Mouse (Mus musculus) liver, postnatal 0 days (tissue): ENCODE measurements around the gene Samd15. TPM values are rescaled to one million over a fixed set of nuclear protein-coding genes. Genes with fewer than 3 reads are reported as not detected.
A peak's percentile ranks its signal among the peaks of the same experiment; 100 is the strongest.

ENCODE experiments used
- ATAC-seq: fragments of 200-750 bp; cut with Nextera tagmentation; 2 replicates; pipeline ENCODE4 v1.8.0; 2017; ENCODE audit warnings: mild to moderate bottlenecking, moderate library complexity
- DNase-seq: peaks from one replicate; pipeline ENCODE4 v3.0.0-alpha.2; 2016
- H3K27ac ChIP-seq: fragments of 300-500 bp; sonication (generic); 2 replicates; pipeline ENCODE4 v1.5.1; 2014; ENCODE audit warnings: antibody characterized with exemption, moderate library complexity, mild to moderate bottlenecking, low read depth
- H3K27me3 ChIP-seq: fragments of 300-500 bp; sonication (generic); 2 replicates; pipeline ENCODE4 v1.6.1; 2014; ENCODE audit warnings: low read length, control low read depth, mixed read lengths; ENCODE audit not compliant: insufficient read depth
- H3K36me3 ChIP-seq: fragments of 300-500 bp; sonication (generic); replicated peaks from 2 replicates; pipeline ENCODE4 v1.6.1; 2014; ENCODE audit warnings: mild to moderate bottlenecking, control low read depth, low read length, moderate library complexity, mixed read lengths; ENCODE audit not compliant: insufficient read depth
- H3K4me1 ChIP-seq: fragments of 300-500 bp; sonication (generic); 2 replicates; pipeline ENCODE4 v1.6.1; 2014; ENCODE audit warnings: antibody characterized with exemption, mild to moderate bottlenecking, control low read depth; ENCODE audit not compliant: insufficient read depth
- H3K4me2 ChIP-seq: fragments of 300-500 bp; sonication (generic); 2 replicates; pipeline ENCODE4 v1.6.1; 2014; ENCODE audit warnings: low read depth, mild to moderate bottlenecking, low read length, moderate library complexity, mixed read lengths
- H3K4me3 ChIP-seq: fragments of 300-500 bp; sonication (generic); 2 replicates; pipeline ENCODE4 v1.5.1; 2014; ENCODE audit warnings: low read depth, low read length
- H3K9ac ChIP-seq: fragments of 300-500 bp; sonication (generic); replicated peaks from 2 replicates; pipeline ENCODE4 v1.6.1; 2014; ENCODE audit warnings: mild to moderate bottlenecking, moderate library complexity
- H3K9me3 ChIP-seq: fragments of 300-500 bp; sonication (generic); 2 replicates; pipeline ENCODE4 v1.6.1; 2016; ENCODE audit warnings: mild to moderate bottlenecking, control low read depth, low read length, mixed read lengths
- CTCF ChIP-seq: sonication (generic); IDR thresholded peaks from 2 replicates; pipeline ENCODE4 v1.5.1; 2016; ENCODE audit warnings: antibody characterized with exemption, low read depth
- EP300 ChIP-seq: IDR thresholded peaks from 2 replicates; pipeline ENCODE4 v1.6.1; 2016; ENCODE audit warnings: antibody characterized with exemption, low read depth, mild to moderate bottlenecking
- WGBS: fragments of 180-500 bp; shearing (Covaris S2); extraction: QIAGEN DNeasy Blood & Tissue Kit; methylation state at CpG from one replicate; pipeline ENCODE4 v1.1.7; 2014; ENCODE audit not compliant: insufficient replicate concordance; 5-methylcytosine and 5-hydroxymethylcytosine counted together
- polyA plus RNA-seq: library from polyadenylated mRNA; unstranded; fragments of >200 nt; fragmentation: Nextera tagmentation; extraction: Ambion mirVana; gene quantifications from 2 replicates; pipeline ENCODE4 v1.2.1, GENCODE M21; 2015

Gene Samd15
- polyA plus RNA-seq, 1 experiment from 2014 or later, result 2.8 TPM

DNA sequence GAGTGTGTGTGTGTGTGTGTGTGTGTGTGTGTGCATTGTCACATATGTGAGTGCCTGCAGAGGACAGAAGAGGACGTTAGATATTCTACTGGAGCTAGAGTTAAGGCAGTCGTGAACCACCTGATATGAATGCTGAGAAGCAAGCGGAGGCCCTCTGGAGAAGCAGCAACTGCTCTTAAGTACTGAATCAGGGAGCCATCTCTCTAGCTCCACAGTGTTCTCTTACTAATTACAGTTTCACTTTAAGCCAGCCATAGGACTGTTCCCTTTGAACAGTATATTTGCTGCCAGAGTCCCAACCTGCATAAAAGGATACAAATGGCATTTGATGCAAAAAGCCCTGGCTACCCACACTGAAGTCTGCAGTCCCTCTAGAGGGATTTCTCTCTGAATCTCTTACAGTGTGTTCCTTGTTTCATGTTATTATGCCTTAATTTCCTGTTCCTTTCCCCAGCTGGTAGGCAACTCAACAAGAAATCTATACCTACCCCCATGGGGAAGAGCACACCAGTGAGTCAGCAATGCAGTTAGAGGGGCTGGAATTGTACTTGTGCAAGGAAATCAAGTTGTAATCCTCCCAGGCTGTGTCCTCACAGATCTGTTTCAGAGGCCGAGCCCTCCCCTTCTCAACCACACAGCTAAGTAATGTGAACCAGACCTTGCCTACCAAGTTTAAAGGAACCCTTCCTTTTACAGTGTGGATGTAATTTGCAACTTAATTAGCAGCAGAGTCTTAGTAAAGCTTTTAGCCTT is 24.2 kb upstream of the Samd15 start:
- no peak overlapping the region for H3K27ac ChIP-seq
- no peak overlapping the region for H3K9ac ChIP-seq
- WGBS, result 65% methylated on average over 4 of the region's 4 CpGs
- ATAC-seq (no peak), DNase-seq (no peak)
- no peak overlapping the region for H3K4me2 ChIP-seq
- H3K9me3 ChIP-seq, result no peaks in the 10 kb centered on the region
- H3K36me3 ChIP-seq, result peaks cover 8% of the 10 kb centered on the region; the same call in 1 of the 2 replicates
- no peaks in the 10 kb centered on the region for H3K4me1 ChIP-seq
- no peaks in the 10 kb centered on the region for H3K27me3 ChIP-seq
- no peak overlapping the region for H3K4me3 ChIP-seq
- no peak for TF ChIP-seq EP300
- no peak for TF ChIP-seq CTCF

DNA sequence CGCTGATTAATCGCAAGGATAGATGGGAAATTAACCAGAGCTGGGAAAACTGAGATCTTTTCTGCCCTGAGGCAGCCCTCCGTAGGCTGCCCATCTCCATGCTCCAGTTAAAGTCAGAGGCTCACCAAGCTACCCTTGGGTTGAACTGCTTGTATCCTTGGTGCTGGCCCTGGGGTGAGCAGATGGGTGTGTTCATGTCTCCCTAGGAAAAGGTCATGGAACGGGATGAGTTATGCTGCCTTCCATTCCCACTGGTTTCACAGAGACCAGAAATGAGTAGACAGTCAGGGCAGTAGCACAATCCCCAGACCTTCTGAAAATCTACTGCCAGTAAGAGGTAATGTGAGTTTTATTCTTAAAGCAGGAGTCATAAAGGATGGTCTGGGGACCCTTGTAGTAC is 21.9 kb upstream of the Samd15 start:
- peaks cover 8% of the 10 kb centered on the region; the same call in 1 of the 2 replicates for H3K36me3 ChIP-seq
- WGBS, result 85% methylated on average over 4 of the region's 4 CpGs
- H3K4me1 ChIP-seq, result no peaks in the 10 kb centered on the region

DNA sequence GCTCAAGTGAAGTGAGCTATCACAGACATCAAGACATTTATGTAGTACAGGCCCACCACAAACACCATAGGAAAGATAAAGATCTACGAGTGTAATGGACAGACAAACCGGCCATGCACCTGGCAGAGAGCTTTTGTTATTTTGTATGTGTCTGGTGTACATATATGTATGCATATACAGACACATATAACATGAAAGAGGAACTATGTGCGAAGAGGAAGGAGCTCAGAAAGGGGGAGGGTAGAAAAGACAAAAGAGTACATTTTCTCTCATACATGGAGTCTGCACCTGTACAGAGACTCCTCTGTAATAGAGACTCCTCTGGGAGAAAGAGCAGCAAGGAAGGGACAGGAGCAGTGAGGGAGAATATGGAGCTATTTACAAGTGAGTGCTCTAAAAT is 6.5 kb upstream of the Samd15 start:
- no peak overlapping the region for H3K27ac ChIP-seq
- no peak for TF ChIP-seq EP300
- no peaks in the 10 kb centered on the region for H3K9me3 ChIP-seq
- ATAC-seq, result no peak
- no peak overlapping the region for H3K4me3 ChIP-seq
- H3K4me2 ChIP-seq, result no peak overlapping the region
- H3K9ac ChIP-seq, result no peak overlapping the region
- no peaks in the 10 kb centered on the region for H3K27me3 ChIP-seq
- DNase-seq, result no peak
- no peaks in the 10 kb centered on the region for H3K4me1 ChIP-seq
- 42% methylated on average over 3 of the region's 3 CpGs for WGBS
- no peaks in the 10 kb centered on the region for H3K36me3 ChIP-seq

More for the DNA sequence above, 21.9 kb upstream of the Samd15 start:
- H3K4me2 ChIP-seq, result no peak overlapping the region
- H3K27ac ChIP-seq, result no peak overlapping the region
- H3K27me3 ChIP-seq, result no peaks in the 10 kb centered on the region
- ATAC-seq (no peak), DNase-seq (no peak)
- H3K9ac ChIP-seq, result no peak overlapping the region
- no peak for TF ChIP-seq EP300
- TF ChIP-seq CTCF, result no peak
- no peaks in the 10 kb centered on the region for H3K9me3 ChIP-seq
- H3K4me3 ChIP-seq, result no peak overlapping the region

DNA sequence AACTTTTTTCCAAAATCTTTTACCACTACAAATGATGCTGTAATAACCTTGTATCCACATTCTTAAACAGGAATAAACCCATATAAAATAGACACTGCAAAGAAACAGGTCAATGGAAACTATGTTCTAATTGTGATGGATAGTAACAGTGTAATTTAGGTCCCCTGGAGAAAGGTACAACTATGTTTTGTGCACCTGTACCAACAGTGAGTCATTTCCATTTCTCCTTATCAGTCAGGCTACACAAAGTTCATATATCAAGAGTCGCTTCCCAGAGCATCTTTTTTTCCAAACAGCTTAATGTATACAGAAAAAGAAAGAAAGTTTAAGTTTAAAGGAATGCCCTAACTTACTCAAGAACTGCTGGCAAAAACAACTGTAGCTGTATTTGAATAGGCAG is 4.5 kb upstream of the Samd15 start:
- no peak for TF ChIP-seq EP300
- TF ChIP-seq CTCF, result no peak
- H3K27me3 ChIP-seq, result 0 out of 2 replicates have a peak, but pooled peaks cover 4% of the 10 kb centered on the region
- no peaks in the 10 kb centered on the region for H3K4me1 ChIP-seq
- no peak overlapping the region for H3K9ac ChIP-seq
- H3K4me2 ChIP-seq, result no peak overlapping the region
- DNase-seq (no peak), ATAC-seq (no peak)
- no peak overlapping the region for H3K27ac ChIP-seq
- no peaks in the 10 kb centered on the region for H3K36me3 ChIP-seq
- WGBS, result 82% methylated on average over 1 of the region's 1 CpGs
- H3K9me3 ChIP-seq, result no peaks in the 10 kb centered on the region
- no peak overlapping the region for H3K4me3 ChIP-seq

DNA sequence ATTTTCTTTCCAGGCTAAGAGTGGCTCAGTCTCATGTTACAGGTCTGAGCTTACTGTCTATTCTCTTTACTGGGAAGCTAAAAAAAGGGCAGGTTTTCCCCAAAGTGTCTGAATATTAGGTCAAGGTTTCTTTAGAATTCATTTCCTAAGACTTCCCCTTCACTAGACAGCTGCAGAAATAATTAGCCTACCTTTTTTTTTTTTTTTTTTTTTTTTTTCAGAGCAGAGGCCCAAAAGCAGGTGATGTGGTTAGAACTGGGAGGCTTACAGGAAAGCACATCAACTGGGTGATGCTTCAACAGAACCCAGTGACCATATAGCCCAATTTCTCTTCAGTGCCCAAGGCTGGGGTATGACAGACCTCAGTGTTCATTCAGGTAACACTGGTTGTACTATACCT is 3.2 kb upstream of the Samd15 start:
- no peaks in the 10 kb centered on the region for H3K9me3 ChIP-seq
- TF ChIP-seq EP300, result no peak
- TF ChIP-seq CTCF, result no peak
- ATAC-seq, result no peak
- no peak overlapping the region for H3K9ac ChIP-seq
- 0 out of 2 replicates have a peak, but pooled peaks cover 4% of the 10 kb centered on the region for H3K27me3 ChIP-seq
- no peaks in the 10 kb centered on the region for H3K36me3 ChIP-seq
- no peak overlapping the region for H3K27ac ChIP-seq
- H3K4me2 ChIP-seq, result no peak overlapping the region
- DNase-seq, result no peak
- peaks cover 3% of the 10 kb centered on the region; the same call in 1 of the 2 replicates for H3K4me1 ChIP-seq
- H3K4me3 ChIP-seq, result no peak overlapping the region

DNA sequence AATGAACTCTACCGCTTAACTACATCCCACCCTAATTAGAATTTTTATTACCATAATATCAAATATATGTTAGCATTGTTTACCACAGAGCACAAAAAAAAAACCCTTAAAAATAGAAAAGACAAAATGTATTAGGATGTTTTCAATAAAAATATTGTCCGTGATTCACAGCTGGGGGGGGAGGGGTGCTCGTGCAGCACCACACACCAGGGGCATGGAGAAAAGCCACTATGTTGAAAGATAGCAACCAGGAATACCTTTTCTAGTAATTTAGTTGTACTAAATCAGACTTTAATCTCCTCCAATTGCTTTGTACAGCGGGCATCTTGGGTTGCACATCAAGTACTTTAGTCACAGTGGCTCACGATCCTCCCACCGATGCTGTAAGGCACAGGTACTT is 731 bp upstream of the Samd15 start:
- DNase-seq (no peak), ATAC-seq (no peak)
- Histone ChIP-seq H3K4me2 (peak overlapping the region; percentile 97), H3K36me3 (no peaks in the 10 kb centered on the region), H3K4me1 (peaks cover 3% of the 10 kb centered on the region; the same call in 1 of the 2 replicates), H3K4me3 (no peak overlapping the region), H3K27me3 (0 out of 2 replicates have a peak, but pooled peaks cover 4% of the 10 kb centered on the region), H3K9ac (no peak overlapping the region), H3K9me3 (no peaks in the 10 kb centered on the region), H3K27ac (no peak overlapping the region)
- TF ChIP-seq CTCF, result no peak
- TF ChIP-seq EP300, result no peak
- 72% methylated on average over 6 of the region's 6 CpGs for WGBS
